10 mouse cellular contexts compared by ENCODE assay signal in the genomic region with DNA sequence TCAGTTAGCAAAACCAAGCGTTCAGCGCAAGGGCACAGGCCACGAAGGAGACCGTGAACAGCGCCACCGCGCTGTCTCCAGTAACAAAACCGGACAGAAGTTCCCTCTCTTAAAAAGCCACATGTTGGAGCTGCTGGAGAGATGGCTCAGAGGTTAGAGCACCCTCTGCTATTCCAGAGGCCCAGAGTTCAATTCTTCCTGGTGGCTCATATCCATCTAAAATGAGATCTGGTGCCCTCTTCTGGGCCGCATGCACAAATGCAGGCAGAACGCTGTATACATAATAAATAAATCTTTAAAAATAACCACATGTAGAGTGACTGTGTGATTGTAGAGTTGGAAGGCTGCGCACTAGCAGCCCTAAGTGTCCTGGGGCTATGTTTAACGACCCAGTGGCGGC. TPM values are rescaled to one million over a fixed set of nuclear protein-coding genes. Genes with fewer than 3 reads are reported as not detected.
DNase-seq lines count a peak whose midpoint lies in the region; ATAC-seq and TF ChIP-seq lines count a peak whose summit lies in the region.
"Had no signal": no experiment of that assay in that cellular context is flagged by ENCODE, and none has a peak within 500 bp of the region (broad histone marks: within the 10 kb centered on the region; RNA-seq: fewer than 3 reads in every experiment).

No protein-coding gene starts in this region.

- no peaks in the 10 kb centered on the region for H3K27me3 ChIP-seq in heart, adult 2 months (ENCODE audit: control insufficient read depth, insufficient read depth, low read length)
- H3K27me3 ChIP-seq in heart, embryonic 10.5 days (ENCODE audit: insufficient read depth, poor library complexity, severe bottlenecking) = peaks cover 33% of the 10 kb centered on the region
- H3K27me3 ChIP-seq in midbrain, postnatal 0 days (ENCODE audit: insufficient read depth, low read length) = peaks cover 10% of the 10 kb centered on the region; the same call in 1 of the 2 replicates
- H3K27me3 ChIP-seq in midbrain, embryonic 10.5 days (ENCODE audit: low read depth, poor library complexity, severe bottlenecking) = peaks cover 89% of the 10 kb centered on the region
- peaks cover 39% of the 10 kb centered on the region for H3K27me3 ChIP-seq in embryonic facial prominence, embryonic 15.5 days

- no peak for ATAC-seq in midbrain, postnatal 0 days (ENCODE audit: low FRiP score)
- ATAC-seq in embryonic facial prominence, embryonic 15.5 days (ENCODE audit: insufficient number of reproducible peaks, low FRiP score, low TSS enrichment, low read depth) = no peak

- TF ChIP-seq EP300 in heart, adult 2 months (IDR thresholded peaks at IDR 0.05; ENCODE audit: insufficient read depth, low read depth, low read length) = no peak

- no peak overlapping the region for H3K9ac ChIP-seq in heart, adult 2 months (ENCODE audit: low read depth, low read length)
- H3K9ac ChIP-seq in midbrain, postnatal 0 days (replicated peaks; ENCODE audit: low read length, poor library complexity, severe bottlenecking) = no peak overlapping the region
- H3K9ac ChIP-seq in embryonic facial prominence, embryonic 15.5 days = no peak overlapping the region
- H3K9ac ChIP-seq: lung, embryonic 15.5 days had no signal

- WGBS in heart, adult 2 months = 40% methylated on average over 13 of the region's 13 CpGs
- 21% methylated on average over 13 of the region's 13 CpGs for WGBS in heart, embryonic 10.5 days
- WGBS in midbrain, postnatal 0 days = 40% methylated on average over 13 of the region's 13 CpGs
- WGBS in midbrain, embryonic 10.5 days = 33% methylated on average over 13 of the region's 13 CpGs
- 34% methylated on average over 13 of the region's 13 CpGs for WGBS in embryonic facial prominence, embryonic 15.5 days

- H3K4me1 ChIP-seq in heart, adult 2 months (ENCODE audit: control insufficient read depth, insufficient read depth, low read length) = peaks cover 1% of the 10 kb centered on the region
- peaks cover 44% of the 10 kb centered on the region for H3K4me1 ChIP-seq in heart, embryonic 10.5 days
- no peaks in the 10 kb centered on the region for H3K4me1 ChIP-seq in midbrain, postnatal 0 days (ENCODE audit: insufficient read depth, low read length)
- H3K4me1 ChIP-seq in midbrain, embryonic 10.5 days = peaks cover 33% of the 10 kb centered on the region
- H3K4me1 ChIP-seq in embryonic facial prominence, embryonic 15.5 days = peaks cover 21% of the 10 kb centered on the region

- no peak overlapping the region for H3K4me2 ChIP-seq in midbrain, postnatal 0 days (ENCODE audit: low read depth, low read length, poor library complexity, severe bottlenecking)
- no peak overlapping the region for H3K4me2 ChIP-seq in embryonic facial prominence, embryonic 15.5 days (replicated peaks)
- H3K4me2 ChIP-seq: lung, embryonic 15.5 days had no signal

- no peak overlapping the region for H3K27ac ChIP-seq in heart, adult 2 months
- no peak overlapping the region for H3K27ac ChIP-seq in heart, embryonic 10.5 days
- H3K27ac ChIP-seq in midbrain, postnatal 0 days (ENCODE audit: low read depth, low read length) = no peak overlapping the region
- no peak overlapping the region for H3K27ac ChIP-seq in midbrain, embryonic 10.5 days (replicated peaks)
- peak overlapping the region; percentile 74 for H3K27ac ChIP-seq in embryonic facial prominence, embryonic 15.5 days (replicated peaks)
- H3K27ac ChIP-seq: lung, embryonic 15.5 days had no signal

- H3K9me3 ChIP-seq in heart, embryonic 10.5 days = no peaks in the 10 kb centered on the region
- H3K9me3 ChIP-seq in midbrain, postnatal 0 days (ENCODE audit: low read length) = no peaks in the 10 kb centered on the region
- H3K9me3 ChIP-seq in midbrain, embryonic 10.5 days (replicated peaks) = no peaks in the 10 kb centered on the region
- H3K9me3 ChIP-seq in embryonic facial prominence, embryonic 15.5 days (replicated peaks) = no peaks in the 10 kb centered on the region
- H3K9me3 ChIP-seq: lung, embryonic 15.5 days had no signal

- H3K79me2 ChIP-seq in heart, adult 2 months (replicated peaks; ENCODE audit: control insufficient read depth, insufficient read depth, low read length) = no peaks in the 10 kb centered on the region

- DNase-seq in heart, adult 2 months = no peak
- no peak for DNase-seq in heart, embryonic 10.5 days (ENCODE audit: low spot score)
- DNase-seq in midbrain, postnatal 0 days (ENCODE audit: low spot score) = peak; percentile 40
- DNase-seq in midbrain, embryonic 10.5 days (ENCODE audit: low spot score) = no peak
- DNase-seq in thymus, postnatal 14 days = peak; percentile 44
- DNase-seq in cerebellum, adult 11 months = no peak
- no peak for DNase-seq in adrenal gland, postnatal 4 days (ENCODE audit: low spot score in 2 of 2)
- DNase-seq: right cerebral cortex, adult 18-20 months had no signal

- no peak overlapping the region for H3K4me3 ChIP-seq in heart, adult 2 months
- H3K4me3 ChIP-seq in heart, embryonic 10.5 days = no peak overlapping the region
- H3K4me3 ChIP-seq in midbrain, postnatal 0 days (ENCODE audit: low read depth, low read length) = no peak overlapping the region
- no peak overlapping the region for H3K4me3 ChIP-seq in midbrain, embryonic 10.5 days
- no peak overlapping the region for H3K4me3 ChIP-seq in embryonic facial prominence, embryonic 15.5 days (replicated peaks)
- H3K4me3 ChIP-seq: lung, embryonic 15.5 days had no signal

- intact Hi-C loops in heart, adult 2 months (cut with DNase I) = no loop called here

- TF ChIP-seq POLR2A in heart, adult 2 months (IDR thresholded peaks at IDR 0.05; ENCODE audit: insufficient read depth, low read depth, low read length) = no peak

- H3K36me3 ChIP-seq in heart, adult 2 months (ENCODE audit: control insufficient read depth, insufficient read depth, low read length) = no peaks in the 10 kb centered on the region
- H3K36me3 ChIP-seq in heart, embryonic 10.5 days = no peaks in the 10 kb centered on the region
- H3K36me3 ChIP-seq in midbrain, postnatal 0 days (ENCODE audit: insufficient read depth, low read length) = no peaks in the 10 kb centered on the region
- no peaks in the 10 kb centered on the region for H3K36me3 ChIP-seq in midbrain, embryonic 10.5 days
- no peaks in the 10 kb centered on the region for H3K36me3 ChIP-seq in embryonic facial prominence, embryonic 15.5 days
- H3K36me3 ChIP-seq: lung, embryonic 15.5 days had no signal

- peak; percentile 87 for TF ChIP-seq CTCF in heart, adult 2 months (IDR thresholded peaks at IDR 0.05)
- peak; percentile 70 for TF ChIP-seq CTCF in midbrain, postnatal 0 days (IDR thresholded peaks at IDR 0.05)

RNA-seq across cellular contexts. Expression of a gene that starts 1.7 kb away (rescaled TPM):
- total RNA-seq in heart, adult 2 months (2021) = not detected
- polyA plus RNA-seq in heart, adult 2 months (2012; rRNA removed) = not detected in 2 replicates
- 0.51 and 1.3 TPM in 2 replicates for polyA plus RNA-seq in heart, embryonic 10.5 days (2016; fragmentation: Nextera tagmentation; extraction: Ambion mirVana)
- not detected in 2 replicates for total RNA-seq in midbrain, postnatal 0 days (2014; rRNA removed)
- not detected in 2 replicates for polyA plus RNA-seq in midbrain, postnatal 0 days (2015; fragmentation: Nextera tagmentation; extraction: Ambion mirVana)
- polyA plus RNA-seq in midbrain, embryonic 10.5 days (2016; fragmentation: Nextera tagmentation; extraction: Ambion mirVana) = 0.11 TPM in 1 of 2 replicates, not detected in the other
- 0.42 and 0.45 TPM in 2 replicates for polyA plus RNA-seq in embryonic facial prominence, embryonic 15.5 days (2015; fragmentation: Nextera tagmentation; extraction: Ambion mirVana)
- under 1 TPM in 1 of 2 experiments, not detected in 1; 0.17 TPM for total RNA-seq in adrenal gland, postnatal 4 days (2021)
- polyA plus RNA-seq: lung, embryonic 15.5 days had no signal

RNA-seq across cellular contexts. Expression of a gene that starts 7.1 kb away (rescaled TPM):
- 100 to 1,000 TPM; 223 to 289 TPM for total RNA-seq in heart, adult 2 months (2021)
- polyA plus RNA-seq in heart, adult 2 months (2012; rRNA removed) = 57.3 and 69.4 TPM in 2 replicates
- 0.68 and 1.3 TPM in 2 replicates for polyA plus RNA-seq in heart, embryonic 10.5 days (2016; fragmentation: Nextera tagmentation; extraction: Ambion mirVana)
- total RNA-seq in midbrain, postnatal 0 days (2014; rRNA removed) = 0.28 and 0.93 TPM in 2 replicates
- 1.1 TPM in 2 replicates for polyA plus RNA-seq in midbrain, postnatal 0 days (2015; fragmentation: Nextera tagmentation; extraction: Ambion mirVana)
- polyA plus RNA-seq in midbrain, embryonic 10.5 days (2016; fragmentation: Nextera tagmentation; extraction: Ambion mirVana) = 0.09 and 0.35 TPM in 2 replicates
- polyA plus RNA-seq in embryonic facial prominence, embryonic 15.5 days (2015; fragmentation: Nextera tagmentation; extraction: Ambion mirVana) = 0.39 and 0.59 TPM in 2 replicates
- 1 to 10 TPM; 3.8 to 3.9 TPM for total RNA-seq in adrenal gland, postnatal 4 days (2021)

RNA-seq across cellular contexts. Expression of a gene that starts 27.6 kb away (rescaled TPM):
- total RNA-seq in heart, adult 2 months (2021) = not detected
- polyA plus RNA-seq in heart, adult 2 months (2012; rRNA removed) = not detected in 2 replicates
- not detected in 2 replicates for polyA plus RNA-seq in heart, embryonic 10.5 days (2016; fragmentation: Nextera tagmentation; extraction: Ambion mirVana)
- total RNA-seq in midbrain, postnatal 0 days (2014; rRNA removed) = not detected in 2 replicates
- not detected in 2 replicates for polyA plus RNA-seq in midbrain, postnatal 0 days (2015; fragmentation: Nextera tagmentation; extraction: Ambion mirVana)
- not detected in 2 replicates for polyA plus RNA-seq in midbrain, embryonic 10.5 days (2016; fragmentation: Nextera tagmentation; extraction: Ambion mirVana)
- not detected in 2 replicates for polyA plus RNA-seq in embryonic facial prominence, embryonic 15.5 days (2015; fragmentation: Nextera tagmentation; extraction: Ambion mirVana)
- total RNA-seq in adrenal gland, postnatal 4 days (2021) = not detected
- polyA plus RNA-seq: lung, embryonic 15.5 days had no signal

RNA-seq across cellular contexts. Expression of a gene that starts 46.1 kb away (rescaled TPM):
- total RNA-seq in heart, adult 2 months (2021) = 1 to 10 TPM; 3.5 to 3.8 TPM
- 7.9 and 12.4 TPM in 2 replicates for polyA plus RNA-seq in heart, adult 2 months (2012; rRNA removed)
- polyA plus RNA-seq in heart, embryonic 10.5 days (2016; fragmentation: Nextera tagmentation; extraction: Ambion mirVana) = 0.15 TPM in 1 of 2 replicates, not detected in the other
- not detected in 2 replicates for total RNA-seq in midbrain, postnatal 0 days (2014; rRNA removed)
- 0.06 TPM in 1 of 2 replicates, not detected in the other for polyA plus RNA-seq in midbrain, postnatal 0 days (2015; fragmentation: Nextera tagmentation; extraction: Ambion mirVana)
- 0.09 TPM in 1 of 2 replicates, not detected in the other for polyA plus RNA-seq in midbrain, embryonic 10.5 days (2016; fragmentation: Nextera tagmentation; extraction: Ambion mirVana)
- not detected in 2 replicates for polyA plus RNA-seq in embryonic facial prominence, embryonic 15.5 days (2015; fragmentation: Nextera tagmentation; extraction: Ambion mirVana)
- 1 to 10 TPM; 2.1 to 7.6 TPM for total RNA-seq in adrenal gland, postnatal 4 days (2021)

Comparison
In these comparisons a context has a peak if more than half of its experiments do, and no peak if none do; other contexts are left out.
1. DNase-seq: peak in midbrain, postnatal 0 days (single experiment) and thymus, postnatal 14 days (single experiment); none in heart, adult 2 months (0 of 2), heart, embryonic 10.5 days (single experiment), midbrain, embryonic 10.5 days (single experiment), cerebellum, adult 11 months (single experiment) and adrenal gland, postnatal 4 days (0 of 2).
2. RNA of a gene that starts 7.1 kb away (polyA plus RNA-seq): 57.3 to 69.4 TPM in heart, adult 2 months; 1.1 TPM in midbrain, postnatal 0 days, 0.68 to 1.3 TPM in heart, embryonic 10.5 days, 0.39 to 0.59 TPM in embryonic facial prominence, embryonic 15.5 days and 0.09 to 0.35 TPM in midbrain, embryonic 10.5 days; every median in the first group is over 10 times any median in the second.